Mouse (Mus musculus) E14TG2a.4 (cell line): ENCODE results near the gene Fam98b.

Source experiments
- H3K27me3 ChIP-seq: 2 replicates; pipeline ENCODE4 v1.6.1; 2014; ENCODE audit warnings: low read length, control low read depth; ENCODE audit not compliant: insufficient read depth
- H3K36me3 ChIP-seq: 2 replicates; pipeline ENCODE4 v1.6.1; 2014; ENCODE audit warnings: low read length, control low read depth; ENCODE audit not compliant: insufficient read depth
- H3K4me1 ChIP-seq: replicated peaks from 2 replicates; pipeline ENCODE4 v1.6.1; 2014; ENCODE audit warnings: low read depth, low read length, control low read depth
- H3K4me3 ChIP-seq: replicated peaks from 2 replicates; pipeline ENCODE4 v1.5.1; 2014; ENCODE audit warnings: mild to moderate bottlenecking, low read length
- H3K9me3 ChIP-seq: 2 replicates; pipeline ENCODE4 v1.6.1; 2014; ENCODE audit warnings: low read length, control low read depth
- CTCF ChIP-seq: conservative IDR thresholded peaks from 2 replicates; pipeline ENCODE4 v1.5.1; 2014; ENCODE audit warnings: low read length
- NANOG ChIP-seq: IDR thresholded peaks from 2 replicates; pipeline ENCODE4 v1.6.1; 2014; ENCODE audit warnings: borderline replicate concordance, low read length, mixed read lengths
- POU5F1 ChIP-seq: IDR thresholded peaks from 2 replicates; pipeline ENCODE4 v1.6.1; 2014; ENCODE audit warnings: low read length, borderline replicate concordance

Gene Fam98b

DNA sequence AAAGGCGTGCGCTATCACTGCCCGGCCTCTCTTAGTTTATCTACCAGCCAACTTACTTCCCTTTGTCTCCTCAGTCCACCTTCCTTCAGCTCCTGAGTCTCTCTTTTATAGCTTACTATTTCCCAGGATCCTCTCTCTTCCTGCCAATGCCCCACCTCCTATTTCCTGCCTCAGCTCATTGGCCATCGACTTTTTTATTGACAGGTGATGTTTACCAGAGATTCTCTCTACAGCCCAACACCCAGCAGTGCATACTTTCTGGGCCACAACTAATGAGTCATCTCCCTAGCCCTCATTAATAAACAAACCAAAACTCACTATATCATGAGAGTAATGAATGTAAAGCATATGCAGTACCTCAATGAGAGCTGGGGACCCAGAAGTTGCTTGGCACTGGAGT is 30.0 kb upstream of the Fam98b start:
- H3K27me3 ChIP-seq: no peaks in the 10 kb centered on the region
- H3K9me3 ChIP-seq: no peaks in the 10 kb centered on the region
- H3K36me3 ChIP-seq: no peaks in the 10 kb centered on the region
- TF ChIP-seq POU5F1: no peak
- TF ChIP-seq NANOG: no peak
- no peak for TF ChIP-seq CTCF
- H3K4me3 ChIP-seq: no peak overlapping the region
- H3K4me1 ChIP-seq: peaks cover 23% of the 10 kb centered on the region

DNA sequence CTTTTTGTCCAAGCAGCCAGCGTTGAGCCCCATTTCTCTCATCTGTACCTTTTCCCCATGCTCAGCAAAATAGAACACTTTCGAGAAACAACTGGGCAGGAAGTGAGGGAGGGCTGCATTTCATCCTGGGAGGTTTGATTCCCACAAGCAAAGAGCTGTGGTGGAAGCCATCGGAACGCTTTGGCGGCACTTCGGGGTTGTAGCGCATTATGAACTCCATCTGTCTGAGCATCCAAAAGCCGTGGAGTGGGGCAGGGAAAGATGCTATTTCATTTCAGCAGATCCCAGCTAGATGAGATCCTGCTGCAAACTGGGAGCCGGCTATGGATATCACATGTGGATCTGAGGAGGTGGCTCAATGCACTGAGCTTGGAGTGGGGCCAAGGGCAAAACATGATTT is 26.9 kb upstream of the Fam98b start:
- Histone ChIP-seq H3K4me1 (peaks cover 12% of the 10 kb centered on the region), H3K4me3 (no peak overlapping the region), H3K27me3 (no peaks in the 10 kb centered on the region), H3K36me3 (no peaks in the 10 kb centered on the region), H3K9me3 (no peaks in the 10 kb centered on the region)
- no peak for TF ChIP-seq CTCF
- TF ChIP-seq POU5F1: no peak
- no peak for TF ChIP-seq NANOG

DNA sequence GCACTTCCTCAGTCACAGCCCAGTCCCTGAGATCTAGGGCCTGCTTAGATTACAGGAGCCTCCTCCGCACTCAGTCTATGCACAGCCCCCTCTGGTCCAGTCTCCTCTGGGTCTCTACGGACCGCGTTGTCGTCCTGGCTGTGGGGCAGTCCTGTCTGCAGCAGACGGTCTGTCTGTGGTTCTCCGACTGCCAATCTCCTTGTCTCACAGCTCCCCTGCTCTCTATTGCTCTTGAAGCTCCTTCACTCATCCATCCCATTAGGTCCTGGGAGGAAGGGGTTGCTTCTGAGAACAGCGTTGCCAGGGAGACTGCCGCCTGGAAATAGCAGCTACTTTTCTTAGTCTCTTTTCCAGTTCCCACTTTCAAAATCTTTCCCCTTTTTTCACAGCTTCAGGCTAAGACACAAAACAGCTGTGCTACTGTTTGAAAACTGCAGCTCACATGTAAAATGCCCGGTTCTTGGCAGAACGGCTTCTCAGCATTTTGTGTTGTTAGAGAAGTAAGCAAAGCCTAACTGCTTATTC is 20.9 kb upstream of the Fam98b start:
- no peaks in the 10 kb centered on the region for H3K9me3 ChIP-seq
- no peak overlapping the region for H3K4me3 ChIP-seq

GRCm38 (mm10) chr2:117230261-117230660 is 19.3 kb upstream of the Fam98b start:
- Histone ChIP-seq H3K27me3 (peaks cover 27% of the 10 kb centered on the region), H3K4me1 (peaks cover 5% of the 10 kb centered on the region; the same call in 1 of the 2 replicates), H3K36me3 (no peaks in the 10 kb centered on the region), H3K4me3 (no peak overlapping the region), H3K9me3 (no peaks in the 10 kb centered on the region)
- TF ChIP-seq CTCF: no peak

More for the DNA sequence above, 20.9 kb upstream of the Fam98b start:
- Histone ChIP-seq H3K4me1 (peaks cover 5% of the 10 kb centered on the region; the same call in 1 of the 2 replicates), H3K36me3 (no peaks in the 10 kb centered on the region), H3K27me3 (peaks cover 19% of the 10 kb centered on the region)
- no peak for TF ChIP-seq POU5F1
- no peak for TF ChIP-seq CTCF
- no peak for TF ChIP-seq NANOG

DNA sequence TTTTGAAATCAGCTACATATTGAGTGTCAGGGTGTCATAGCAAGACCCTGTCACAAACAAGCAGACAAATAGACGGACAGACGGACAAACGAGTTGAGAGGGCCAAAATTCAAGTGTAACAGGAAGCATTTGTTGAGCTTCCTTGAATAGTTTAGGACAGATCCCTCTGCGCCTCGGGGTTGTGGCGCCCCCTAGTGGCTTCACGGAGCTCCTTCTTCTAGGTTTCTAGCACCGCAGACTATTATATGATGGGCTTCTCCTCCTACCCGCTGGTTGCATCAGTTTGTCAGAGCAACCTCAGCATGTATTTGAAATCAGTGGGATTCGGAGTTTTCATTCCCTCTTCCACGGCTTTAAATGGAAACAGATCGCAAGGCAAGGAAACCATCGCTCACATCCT is 18.3 kb upstream of the Fam98b start:
- Histone ChIP-seq H3K27me3 (peaks cover 27% of the 10 kb centered on the region), H3K4me3 (no peak overlapping the region), H3K4me1 (peaks cover 5% of the 10 kb centered on the region; the same call in 1 of the 2 replicates), H3K9me3 (no peaks in the 10 kb centered on the region), H3K36me3 (no peaks in the 10 kb centered on the region)
- TF ChIP-seq NANOG: no peak
- peak; percentile 87 for TF ChIP-seq CTCF

DNA sequence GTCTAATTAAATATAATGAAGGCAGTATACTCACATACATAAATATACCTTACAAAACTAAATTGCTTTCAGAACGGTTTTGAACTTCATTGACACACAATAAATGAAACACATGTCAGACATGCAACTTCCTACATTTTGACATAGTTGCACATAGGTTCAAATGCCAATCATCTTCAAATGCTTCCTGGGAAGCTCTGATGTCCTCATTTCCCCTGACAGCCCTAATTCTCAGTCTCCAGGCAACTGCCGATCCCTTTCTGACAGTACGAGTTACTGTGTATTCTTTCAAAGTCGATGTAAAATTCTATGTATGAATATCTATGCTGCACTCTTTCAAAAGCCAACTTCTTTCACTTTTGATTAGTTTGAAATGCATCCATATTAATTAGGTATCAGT is 7.6 kb upstream of the Fam98b start:
- no peak overlapping the region for H3K4me3 ChIP-seq
- TF ChIP-seq CTCF: no peak
- TF ChIP-seq POU5F1: no peak
- TF ChIP-seq NANOG: no peak

DNA sequence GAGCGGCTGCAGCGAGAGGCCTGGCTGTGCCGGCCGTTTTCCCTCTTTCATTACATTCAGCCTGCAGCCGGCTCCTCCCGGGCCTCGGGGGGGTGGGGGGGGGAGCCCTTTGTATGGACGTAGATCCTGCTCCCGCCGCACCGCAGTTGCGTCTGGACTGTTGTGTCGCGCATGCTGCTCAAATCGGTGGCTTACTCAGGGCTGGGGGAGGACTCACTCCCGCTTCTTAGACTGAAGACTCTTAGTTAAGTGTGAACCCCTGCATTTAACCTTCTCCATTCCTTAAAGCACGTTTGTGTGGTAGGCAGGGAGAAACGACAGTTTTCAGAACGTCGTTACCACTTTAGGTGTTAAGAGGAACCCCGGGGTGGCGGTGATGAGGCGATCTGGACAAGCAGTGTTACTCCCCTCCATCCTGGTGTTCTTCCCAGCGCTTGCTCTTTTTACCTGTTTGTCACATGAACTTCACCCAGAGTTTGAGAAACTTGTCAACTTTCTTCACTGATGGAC is 517 bp downstream of the Fam98b start:
- Histone ChIP-seq H3K4me3 (peak overlapping the region; percentile 89), H3K27me3 (no peaks in the 10 kb centered on the region), H3K9me3 (no peaks in the 10 kb centered on the region), H3K4me1 (peaks cover 29% of the 10 kb centered on the region), H3K36me3 (0 out of 2 replicates have a peak, but pooled peaks cover 4% of the 10 kb centered on the region)
- TF ChIP-seq POU5F1: no peak
- TF ChIP-seq CTCF: no peak
- no peak for TF ChIP-seq NANOG

More for the DNA sequence above, 7.6 kb upstream of the Fam98b start:
- Histone ChIP-seq H3K4me1 (no peaks in the 10 kb centered on the region; the same call in 1 of the 2 replicates), H3K9me3 (no peaks in the 10 kb centered on the region), H3K36me3 (no peaks in the 10 kb centered on the region), H3K27me3 (0 out of 2 replicates have a peak, but pooled peaks cover 3% of the 10 kb centered on the region)

- H3K4me3 ChIP-seq: no peak overlapping the region
- peaks cover 31% of the 10 kb centered on the region for H3K36me3 ChIP-seq
- H3K4me1 ChIP-seq: peaks cover 24% of the 10 kb centered on the region
- TF ChIP-seq POU5F1 (no peak), NANOG (no peak), CTCF (no peak)
- no peaks in the 10 kb centered on the region for H3K27me3 ChIP-seq
- H3K9me3 ChIP-seq: no peaks in the 10 kb centered on the region
These were observed 5.9 kb downstream of the Fam98b start for GRCm38 (mm10) chr2:117255415-117255814.

- Histone ChIP-seq H3K9me3 (no peaks in the 10 kb centered on the region), H3K36me3 (peaks cover 45% of the 10 kb centered on the region), H3K27me3 (no peaks in the 10 kb centered on the region), H3K4me1 (peaks cover 15% of the 10 kb centered on the region), H3K4me3 (no peak overlapping the region)
- TF ChIP-seq POU5F1: no peak
- no peak for TF ChIP-seq CTCF
- no peak for TF ChIP-seq NANOG
These were observed 8.1 kb downstream of the Fam98b start for GRCm38 (mm10) chr2:117257617-117258016.

GRCm38 (mm10) chr2:117262184-117262583 is 12.6 kb downstream of the Fam98b start:
- Histone ChIP-seq H3K27me3 (no peaks in the 10 kb centered on the region), H3K9me3 (no peaks in the 10 kb centered on the region), H3K4me1 (no peaks in the 10 kb centered on the region), H3K36me3 (peaks cover 65% of the 10 kb centered on the region), H3K4me3 (no peak overlapping the region)
- TF ChIP-seq NANOG (no peak), CTCF (no peak), POU5F1 (no peak)
